Mouse (Mus musculus) right cerebral cortex, postnatal 25 days (tissue): Measurements from ENCODE around the gene Tmem182.

Experiments used
- DNase-seq: peaks from one replicate; pipeline ENCODE4 v3.0.0; 2022

The Tmem182 gene

DNA sequence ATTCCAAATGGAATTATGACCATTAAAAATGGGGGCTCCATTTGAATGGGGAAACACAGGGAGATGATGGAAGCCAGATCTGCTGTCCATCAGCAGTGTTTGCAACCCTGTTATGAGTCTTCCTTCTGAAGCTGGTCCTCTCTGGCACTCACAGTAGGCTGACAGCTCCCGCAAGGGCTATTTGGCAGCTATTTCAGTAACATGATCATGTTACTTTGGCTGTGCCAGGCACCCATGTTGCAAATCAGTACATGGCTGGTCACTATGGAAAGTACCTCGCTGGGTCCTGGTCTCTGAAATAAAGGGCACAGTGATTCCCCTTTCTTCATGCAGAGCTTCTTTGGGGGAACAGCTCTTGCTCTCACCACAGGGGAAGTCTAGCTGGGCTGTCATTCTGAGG is 62.2 kb downstream of the Tmem182 start:
- no peak for DNase-seq

DNA sequence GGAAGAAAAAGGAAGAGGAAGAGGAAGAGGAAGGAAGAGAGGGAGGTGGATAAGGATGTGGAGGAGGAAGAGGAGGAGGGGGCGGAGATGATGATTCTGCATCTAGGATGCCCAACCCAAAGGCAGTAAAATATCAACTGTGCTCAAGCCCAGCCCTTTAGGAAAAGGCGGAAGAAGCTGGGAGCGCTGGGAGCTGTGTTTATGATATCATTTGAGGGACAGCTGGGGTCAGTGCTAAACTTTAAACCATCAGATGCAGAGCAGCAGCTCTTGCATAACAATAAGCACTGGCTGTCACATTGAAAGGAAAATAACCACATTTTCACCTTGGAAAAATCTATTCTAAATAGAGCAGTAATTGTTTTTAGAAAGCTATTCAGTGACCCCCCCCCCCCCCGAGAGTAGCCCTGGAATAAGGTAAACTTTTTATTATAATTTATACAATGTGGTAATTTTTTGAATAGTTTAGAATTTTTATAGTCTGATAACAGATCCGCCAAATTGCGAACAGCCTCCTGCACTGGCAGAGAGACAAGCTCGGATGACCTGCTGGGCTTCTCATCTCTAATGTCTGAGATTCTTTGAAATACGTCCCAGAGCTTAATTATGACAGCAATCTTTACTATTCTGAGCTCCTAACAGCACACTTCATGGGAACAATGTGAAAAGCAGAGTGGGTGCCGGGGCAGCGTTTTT is 68.5 kb downstream of the Tmem182 start:
- no peak for DNase-seq

DNA sequence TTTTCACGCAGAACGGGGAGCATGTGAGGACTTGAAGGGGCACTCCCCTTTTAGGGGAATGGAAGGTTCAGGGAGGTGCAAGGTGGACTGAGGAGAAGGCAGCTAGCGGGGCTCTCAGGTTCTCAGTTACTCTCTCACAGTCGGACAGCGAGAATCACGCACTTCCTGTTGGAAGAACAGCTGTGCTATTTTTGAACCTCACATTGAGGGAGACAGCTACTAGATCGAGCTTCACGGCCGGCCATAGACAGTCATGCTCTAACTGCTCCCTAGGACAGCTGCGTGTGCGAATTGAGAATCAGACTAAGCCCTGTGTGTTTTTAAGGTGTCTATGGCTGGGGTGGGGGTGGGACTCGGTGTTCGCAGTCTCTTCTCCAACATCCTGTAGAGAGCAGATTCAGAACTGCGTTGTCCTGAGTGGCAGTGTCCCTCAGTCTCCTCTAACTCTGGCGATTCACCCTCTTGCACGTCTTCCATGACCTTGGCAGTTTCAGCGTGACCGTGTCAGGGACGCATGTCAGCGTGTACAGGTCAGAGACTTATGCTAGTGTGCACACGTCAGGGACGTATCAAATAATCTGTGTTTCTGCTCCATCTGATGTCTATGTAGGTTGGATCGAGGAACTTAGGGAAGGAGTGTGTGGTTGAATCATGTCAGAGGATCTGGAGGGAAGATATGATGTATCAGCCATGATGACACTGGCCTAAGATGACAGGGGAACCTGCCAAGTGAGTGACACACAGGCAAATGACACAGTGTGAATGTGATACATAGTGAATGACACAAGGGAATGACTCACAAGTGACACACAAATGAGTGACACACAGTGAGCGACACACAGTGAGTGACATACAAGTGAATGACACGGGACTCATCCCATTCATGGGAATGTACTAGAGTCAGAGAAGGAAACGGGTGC is 69.3 kb downstream of the Tmem182 start:
- DNase-seq, result no peak

DNA sequence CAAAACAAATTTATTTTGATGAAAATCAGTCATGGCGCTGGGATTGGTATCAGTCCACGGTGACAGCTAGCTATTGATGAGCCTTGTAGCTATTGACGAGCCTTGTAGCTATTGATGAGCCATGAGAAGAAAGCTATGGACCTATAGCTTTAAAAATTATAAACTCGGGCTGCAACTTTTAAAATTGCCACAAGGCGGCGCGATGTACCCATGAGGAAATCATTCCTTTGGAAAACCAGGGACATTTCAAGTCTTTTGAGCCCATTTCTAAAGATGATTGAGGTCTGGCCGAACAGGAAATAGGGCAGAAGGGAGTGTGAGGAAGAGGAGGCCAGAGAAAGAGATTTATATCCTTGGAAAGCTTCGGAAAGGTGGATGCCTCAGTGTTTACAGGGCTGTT is 73.7 kb downstream of the Tmem182 start:
- DNase-seq, result peak; percentile 77

DNA sequence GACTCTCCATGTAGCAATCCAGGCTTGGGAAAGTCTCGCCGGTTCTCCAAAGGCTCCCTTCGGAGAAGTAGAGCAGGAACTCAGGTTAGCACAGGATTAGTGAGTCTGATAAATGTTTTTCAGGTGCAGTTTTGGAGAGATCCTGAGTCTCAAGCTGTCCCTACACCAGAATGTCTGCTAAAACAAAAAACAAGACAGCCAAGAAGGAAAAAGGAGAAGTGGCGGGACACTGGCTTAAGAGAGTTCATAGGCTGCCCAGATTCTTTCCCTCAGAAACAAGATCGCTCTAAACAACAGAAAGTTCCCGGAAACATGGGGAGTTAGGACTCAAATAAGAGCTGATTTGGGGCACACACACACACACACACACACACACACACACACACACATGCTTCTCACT is 74.1 kb downstream of the Tmem182 start:
- no peak for DNase-seq

DNA sequence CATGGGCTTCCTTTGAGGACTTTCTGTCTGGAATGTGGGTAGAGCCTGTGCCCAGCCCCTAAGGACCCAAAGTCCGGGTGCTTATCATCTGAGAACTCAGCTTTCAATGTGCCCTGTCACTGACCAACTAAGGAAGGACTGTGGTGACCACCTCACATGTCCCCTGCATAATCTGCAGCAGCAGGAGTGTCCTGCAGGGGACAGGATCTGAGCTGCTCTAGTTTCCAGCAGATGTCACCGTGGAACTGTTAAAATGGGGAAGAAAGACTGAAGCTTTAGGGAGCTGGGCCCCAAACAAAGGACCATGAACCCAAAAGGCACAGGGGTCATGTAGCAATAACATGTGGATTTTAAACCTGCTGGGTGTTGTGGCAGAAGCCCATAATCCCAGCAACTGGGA is 75.1 kb downstream of the Tmem182 start:
- DNase-seq, result no peak

DNA sequence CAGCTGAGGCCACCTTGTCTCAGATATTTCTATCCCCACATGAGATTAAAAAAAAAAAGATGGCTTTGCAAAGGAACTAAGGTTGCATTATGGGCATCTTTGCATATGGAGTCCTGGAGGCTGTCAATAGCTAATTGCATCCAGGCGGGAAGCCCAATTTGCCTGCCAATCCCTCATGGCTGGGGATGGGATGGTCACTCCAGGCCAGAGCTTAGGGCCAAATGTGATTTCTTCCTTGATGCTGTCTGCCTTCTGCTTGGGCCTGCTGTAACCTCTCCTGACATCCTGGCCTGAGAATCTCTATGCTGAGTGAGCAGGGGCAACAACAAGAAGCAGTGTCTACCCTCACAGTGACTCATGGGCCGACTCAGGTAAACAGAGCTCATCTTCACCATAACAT is 78.5 kb downstream of the Tmem182 start:
- no peak for DNase-seq

DNA sequence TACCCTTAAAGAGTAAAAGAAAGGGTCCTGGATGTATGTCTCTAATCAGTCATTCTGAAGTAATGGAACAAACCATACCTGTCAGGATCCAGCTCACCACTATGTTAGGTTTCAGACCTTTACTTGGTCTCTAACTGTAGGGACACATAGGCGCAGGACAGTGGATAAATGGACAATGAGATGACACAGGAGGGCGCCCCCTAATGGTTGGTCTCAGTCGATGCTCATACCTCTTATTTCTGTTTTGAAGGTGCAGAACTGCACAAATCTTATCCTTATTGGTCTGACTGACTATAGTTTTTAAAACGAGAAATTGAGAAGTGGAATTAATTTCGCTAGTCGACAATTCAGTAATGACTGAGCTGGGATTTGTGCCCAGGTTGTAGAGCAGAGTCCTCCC is 79.5 kb downstream of the Tmem182 start:
- DNase-seq, result no peak

DNA sequence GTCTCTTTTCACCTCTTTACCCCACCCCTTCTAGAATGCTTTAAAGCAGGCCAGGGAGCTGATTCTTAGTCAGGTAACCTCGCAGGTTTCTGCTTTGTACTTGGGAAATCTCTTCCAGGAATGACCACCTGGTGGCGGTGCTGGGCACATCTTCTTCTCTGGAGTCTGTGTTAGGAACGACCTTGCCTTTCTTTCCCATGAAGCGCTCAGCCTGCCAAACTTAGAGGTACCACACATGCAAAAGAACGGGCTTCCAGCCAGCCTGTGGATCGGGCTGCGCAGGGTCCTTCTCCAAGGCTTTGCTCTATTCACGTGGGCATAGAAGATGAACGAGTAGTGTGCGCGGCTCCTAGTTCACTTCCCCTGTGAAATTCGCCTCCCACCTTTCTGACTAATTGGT is 82.3 kb downstream of the Tmem182 start:
- peak; percentile 72 for DNase-seq

DNA sequence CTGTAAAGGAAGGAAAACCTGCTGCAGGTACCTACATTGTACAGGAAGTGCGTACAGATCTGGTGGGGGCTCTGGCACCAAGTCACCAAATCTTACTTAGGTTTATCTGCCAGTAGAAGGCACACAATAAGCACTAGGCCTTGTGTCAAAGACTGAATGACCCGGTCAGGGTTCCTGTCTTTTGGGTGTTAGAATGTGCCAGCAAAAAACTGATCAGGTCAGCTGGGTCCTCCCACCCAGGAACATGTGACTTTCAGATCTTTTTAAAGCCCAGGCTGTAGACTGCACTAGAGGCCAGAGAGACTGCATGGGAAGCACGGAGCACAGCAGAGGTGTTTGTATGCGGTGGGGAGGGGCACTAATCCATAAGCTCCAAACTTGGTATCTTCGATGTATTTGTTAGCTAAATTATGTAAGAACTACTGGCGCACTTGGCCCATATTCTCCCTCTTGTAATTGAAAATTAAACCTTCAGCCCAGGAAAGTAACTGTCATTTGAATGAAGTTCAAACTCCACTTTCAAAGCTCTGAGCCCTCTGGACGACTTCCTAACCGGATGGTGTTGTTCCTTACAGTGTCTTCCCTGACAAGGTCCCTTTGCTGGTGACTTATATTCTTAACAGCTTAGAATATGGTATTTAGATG is 83.1 kb downstream of the Tmem182 start:
- no peak for DNase-seq

DNA sequence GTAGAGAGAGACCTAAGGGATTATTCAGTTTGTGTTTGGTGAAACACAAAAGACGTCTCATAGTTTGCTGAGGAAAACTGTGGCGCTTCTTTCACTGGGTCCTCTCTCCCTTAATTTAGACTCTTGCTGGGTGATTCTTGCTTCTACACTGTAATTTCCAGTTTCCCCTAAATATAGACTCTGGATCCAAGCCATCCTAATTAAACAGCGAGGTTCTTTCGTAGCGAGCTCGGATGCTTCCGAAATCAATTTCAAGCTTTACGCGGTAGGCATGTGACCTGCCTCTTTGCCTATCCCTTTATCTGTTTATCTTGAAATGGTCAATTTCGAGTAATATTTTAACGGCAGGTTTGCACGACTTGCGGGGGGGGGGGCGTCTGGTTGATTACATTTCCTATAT is 84.2 kb downstream of the Tmem182 start:
- DNase-seq, result no peak

DNA sequence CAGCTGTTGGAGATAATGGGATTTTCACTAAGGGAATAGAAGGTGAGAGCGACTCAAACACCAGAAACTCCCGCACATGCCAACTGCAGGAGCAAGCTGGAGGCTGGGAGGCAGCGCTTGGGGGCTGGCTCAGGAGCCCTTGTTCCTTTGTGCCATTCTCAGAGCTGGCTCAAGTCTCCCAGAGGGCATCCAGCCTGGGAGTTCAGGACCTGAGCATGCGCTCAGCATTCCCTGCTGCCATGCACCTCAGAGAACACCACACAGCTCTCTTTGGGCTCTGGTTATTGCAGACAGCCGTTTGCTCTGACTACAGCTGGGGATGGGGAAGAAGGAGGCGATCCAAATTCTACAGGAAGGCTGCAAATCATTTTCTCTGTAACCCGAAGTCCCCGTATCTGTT is 84.8 kb downstream of the Tmem182 start:
- no peak for DNase-seq

DNA sequence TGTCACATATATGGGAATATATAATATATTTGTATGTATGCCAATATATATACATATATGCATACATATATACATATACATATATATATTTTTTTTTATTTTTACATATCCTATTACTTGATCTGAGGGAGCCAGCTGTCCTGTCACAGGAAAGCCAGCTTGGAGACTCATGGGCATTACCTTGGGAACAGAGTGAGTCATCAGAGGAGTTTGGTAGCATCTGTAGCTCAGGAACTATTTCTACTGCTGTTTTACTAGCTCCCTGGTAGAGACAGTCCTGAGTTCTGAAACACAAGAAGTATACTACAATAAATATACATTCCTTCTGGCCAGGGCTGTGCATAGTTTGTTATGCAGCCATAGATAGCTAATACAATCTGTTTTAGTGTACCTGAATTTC is 98.3 kb downstream of the Tmem182 start:
- DNase-seq, result no peak
